Mouse (Mus musculus) splenic B cell, adult 2 months (primary cell): ENCODE measurements at regions not wholly inside any gene's neighbourhood (a gene's known extent, or its start where the extent isn't known, plus 50 kb on each side); places are given as distances from the start of the nearest gene placed in this dataset.

Source experiments
- DNase-seq: peaks from one replicate; pipeline ENCODE4 v3.0.0-alpha.2; 2011; ENCODE audit warnings: low read depth, low spot score
- H3K27me3 ChIP-seq: 2 replicates; pipeline ENCODE4 v1.6.1; 2012; ENCODE audit warnings: mild to moderate bottlenecking, low read length, moderate library complexity, mixed read lengths; ENCODE audit not compliant: control insufficient read depth, poor library complexity, insufficient read depth, severe bottlenecking
- H3K36me3 ChIP-seq: 2 replicates; pipeline ENCODE4 v1.6.1; 2012; ENCODE audit warnings: mild to moderate bottlenecking, low read length, moderate library complexity, mixed read lengths; ENCODE audit not compliant: control insufficient read depth, poor library complexity, insufficient read depth, severe bottlenecking

GRCm38 (mm10) chr3:36328927-36329326 is 106.8 kb upstream of the Qrfpr start:
- DNase-seq, result no peak
- no peaks in the 10 kb centered on the region for H3K27me3 ChIP-seq

GRCm38 (mm10) chr3:36318635-36319034 is 96.5 kb upstream of the Qrfpr start:
- peak; percentile 45 for DNase-seq
- no peaks in the 10 kb centered on the region for H3K36me3 ChIP-seq
- H3K27me3 ChIP-seq, result no peaks in the 10 kb centered on the region

More at GRCm38 (mm10) chr3:36328927-36329326, 106.8 kb upstream of the Qrfpr start:
- H3K36me3 ChIP-seq, result no peaks in the 10 kb centered on the region

GRCm38 (mm10) chr3:36311337-36311736 is 89.2 kb upstream of the Qrfpr start:
- Histone ChIP-seq H3K36me3 (no peaks in the 10 kb centered on the region), H3K27me3 (no peaks in the 10 kb centered on the region)
- no peak for DNase-seq

DNA sequence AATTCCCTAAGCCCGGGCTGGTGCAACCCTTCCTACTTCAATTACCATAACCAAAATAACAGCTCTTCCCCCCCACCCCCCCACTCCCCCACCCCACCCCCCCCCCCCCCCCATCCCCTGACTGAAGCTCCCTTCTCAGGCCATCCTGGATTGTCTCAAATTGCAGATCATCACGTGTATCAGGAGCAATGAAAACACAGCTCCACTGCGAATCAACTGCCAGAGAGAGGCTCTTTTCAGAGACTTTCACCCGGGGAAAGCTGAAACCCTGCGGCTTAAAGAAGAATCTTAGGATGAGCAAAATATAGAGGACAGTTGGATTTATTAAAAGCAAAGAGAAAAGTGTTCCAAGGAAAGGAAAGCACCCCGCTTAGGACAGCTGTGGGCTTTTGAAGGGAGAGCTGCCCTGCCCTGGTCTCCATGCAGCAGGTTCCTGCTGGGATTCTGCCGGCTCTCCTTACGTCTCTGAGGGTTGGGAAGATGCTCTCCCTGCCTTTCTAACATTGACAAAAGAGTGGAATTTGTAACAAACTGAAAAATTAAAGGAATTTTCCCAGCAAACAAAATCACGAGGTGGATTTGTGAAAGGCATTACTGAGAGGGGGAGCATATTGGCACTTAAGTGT is 88.6 kb upstream of the Qrfpr start:
- H3K27me3 ChIP-seq, result no peaks in the 10 kb centered on the region
- DNase-seq, result no peak
- H3K36me3 ChIP-seq, result no peaks in the 10 kb centered on the region

DNA sequence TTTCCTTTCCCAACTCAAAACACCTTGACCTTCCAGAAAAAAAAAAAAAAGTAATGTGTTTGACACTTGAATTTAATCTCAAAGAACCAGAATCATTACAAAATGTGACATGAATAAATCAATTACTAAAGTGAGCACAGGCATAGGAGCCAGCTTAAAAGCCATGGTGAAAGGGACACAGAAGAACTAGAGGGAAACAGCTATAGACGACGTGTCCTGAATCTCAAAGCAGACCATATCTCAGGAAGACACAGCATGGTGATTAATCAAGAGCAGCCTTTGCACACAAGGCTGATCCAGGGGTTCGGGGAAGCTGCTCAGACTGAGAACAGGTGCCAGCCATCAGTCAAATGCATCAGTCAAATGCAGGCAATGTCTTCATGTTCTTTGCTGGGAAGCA is 74.7 kb upstream of the Qrfpr start:
- H3K36me3 ChIP-seq, result no peaks in the 10 kb centered on the region
- DNase-seq, result no peak
- no peaks in the 10 kb centered on the region; the same call in 1 of the 2 replicates for H3K27me3 ChIP-seq

GRCm38 (mm10) chr3:36291971-36292370 is 69.9 kb upstream of the Qrfpr start:
- H3K27me3 ChIP-seq, result no peaks in the 10 kb centered on the region; the same call in 1 of the 2 replicates
- no peak for DNase-seq

GRCm38 (mm10) chr3:36284066-36284465 is 62.0 kb upstream of the Qrfpr start:
- Histone ChIP-seq H3K27me3 (no peaks in the 10 kb centered on the region), H3K36me3 (no peaks in the 10 kb centered on the region)
- DNase-seq, result no peak

More at GRCm38 (mm10) chr3:36291971-36292370, 69.9 kb upstream of the Qrfpr start:
- no peaks in the 10 kb centered on the region for H3K36me3 ChIP-seq

DNA sequence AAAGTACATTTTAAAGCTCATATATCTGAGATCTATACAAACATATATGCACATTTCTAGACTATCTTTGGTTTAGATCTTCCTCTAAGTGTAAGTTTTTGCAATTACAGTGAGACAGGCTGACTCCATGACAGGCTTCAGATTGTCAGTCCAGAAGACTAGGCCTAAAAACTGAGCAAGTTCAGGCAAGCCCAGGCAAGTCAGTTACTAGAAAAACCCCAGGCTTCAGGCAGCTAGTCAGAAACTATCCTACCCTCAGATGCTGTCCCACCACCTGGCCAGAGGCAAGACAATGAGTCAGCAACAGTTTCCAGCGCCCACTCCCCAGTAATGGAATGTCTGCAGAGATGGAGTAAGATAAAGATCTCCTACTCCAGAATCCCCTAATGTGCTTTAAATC is 53.4 kb upstream of the Qrfpr start:
- Histone ChIP-seq H3K27me3 (no peaks in the 10 kb centered on the region), H3K36me3 (no peaks in the 10 kb centered on the region)
- no peak for DNase-seq
